Mouse (Mus musculus): ENCODE results near the gene Mtmr12.

Gene Mtmr12

GRCm38 (mm10) chr15:12237539-12237938, 32.7 kb downstream of the Mtmr12 start:
- no peak for DNase-seq

DNA sequence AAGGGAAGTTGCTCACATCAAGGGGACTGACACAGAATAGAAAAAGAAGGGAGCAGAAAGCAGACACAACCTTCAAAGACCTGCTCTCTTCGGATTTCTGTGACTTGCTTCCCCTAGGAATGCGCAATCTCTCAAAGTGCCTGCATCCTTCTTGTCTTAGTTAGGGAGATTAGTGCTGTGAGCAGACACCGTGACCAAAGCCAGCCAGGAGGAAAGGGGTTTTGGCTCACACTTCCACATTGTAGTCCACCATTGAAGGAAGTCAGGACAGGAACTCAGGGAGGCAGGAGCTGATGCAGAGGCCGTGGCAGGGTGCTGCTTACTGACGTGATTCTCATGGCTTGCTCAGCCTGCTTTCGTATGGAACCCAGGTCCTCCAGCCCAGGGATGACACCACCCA, 33.5 kb downstream of the Mtmr12 start:
- no peak for DNase-seq

DNA sequence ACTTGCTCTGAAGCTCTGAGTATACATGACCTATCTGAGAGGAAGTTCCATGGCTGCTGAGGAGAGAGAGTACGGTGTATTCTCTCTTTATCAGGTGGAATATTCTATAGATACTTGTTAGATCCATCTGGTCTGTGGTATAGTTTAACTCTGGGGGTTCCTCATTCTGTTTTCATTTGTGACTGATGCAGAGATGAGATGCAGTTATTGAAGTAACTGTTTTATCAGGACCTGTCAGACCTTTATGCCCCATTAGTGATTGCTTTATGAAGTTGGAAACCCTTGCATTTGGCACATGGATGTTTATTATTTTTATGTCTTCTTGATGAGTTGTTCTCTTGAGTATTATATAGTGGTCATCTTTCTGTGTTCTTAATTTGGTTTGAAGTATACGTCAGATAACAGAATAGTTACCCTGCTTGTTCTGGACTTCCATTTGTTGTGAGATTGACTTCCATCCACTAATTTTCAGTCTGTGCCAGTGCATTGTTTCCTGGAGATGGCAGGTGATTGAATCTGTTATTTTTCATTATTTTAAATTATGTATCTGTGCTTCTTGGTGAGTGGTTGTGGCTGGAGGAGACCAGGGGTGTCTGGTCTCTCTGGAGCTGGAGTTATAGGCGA, 36.0 kb downstream of the Mtmr12 start:
- DNase-seq: no peak

- DNase-seq: no peak
Observed at GRCm38 (mm10) chr15:12243792-12244191, 39.0 kb downstream of the Mtmr12 start.

GRCm38 (mm10) chr15:12245580-12246359, 40.9 kb downstream of the Mtmr12 start:
- DNase-seq: no peak

DNA sequence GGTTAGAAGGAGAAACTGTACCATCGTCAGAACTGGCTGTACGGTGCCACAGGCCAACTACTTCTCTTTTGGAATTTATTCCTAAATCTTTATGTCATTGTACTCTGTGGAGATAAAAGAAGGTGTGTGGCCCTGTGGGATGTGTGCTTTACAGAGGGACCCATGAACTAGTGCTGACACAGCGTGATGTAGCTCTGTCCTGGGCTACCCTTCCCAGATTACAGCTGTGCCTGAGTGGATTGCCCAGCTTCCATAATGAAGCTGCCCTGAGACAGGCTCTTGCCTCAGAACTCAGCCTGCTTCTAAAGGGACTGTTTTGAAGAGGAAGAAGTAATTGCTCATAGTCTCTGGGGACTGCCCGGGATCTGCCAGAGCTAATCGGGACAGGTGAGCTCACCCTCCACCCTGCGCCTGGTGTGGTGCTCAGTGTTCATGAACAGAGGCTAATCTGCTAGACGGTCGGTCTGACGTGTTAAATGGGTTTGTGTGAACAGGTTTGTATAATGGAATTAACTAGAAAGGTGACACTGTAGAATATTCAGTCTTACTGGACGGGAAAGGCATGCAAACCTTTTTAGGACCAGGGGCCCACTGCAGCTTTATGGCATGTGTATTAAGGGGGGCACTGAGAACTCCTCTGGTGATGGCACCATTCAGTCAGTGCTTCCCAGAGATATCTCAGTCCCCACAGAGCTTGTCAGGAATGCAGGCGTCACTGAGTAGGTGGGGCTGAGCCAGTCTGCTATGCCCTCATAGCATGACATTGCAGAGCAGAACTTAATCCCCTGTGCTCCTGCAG, 41.7 kb downstream of the Mtmr12 start:
- no peak for DNase-seq

- DNase-seq: no peak
Observed at GRCm38 (mm10) chr15:12247159-12247603, 42.4 kb downstream of the Mtmr12 start.

- no peak for DNase-seq
Observed at GRCm38 (mm10) chr15:12248279-12248678, 43.5 kb downstream of the Mtmr12 start.

- no peak for DNase-seq
Observed at GRCm38 (mm10) chr15:12250350-12250749, 45.5 kb downstream of the Mtmr12 start.

DNA sequence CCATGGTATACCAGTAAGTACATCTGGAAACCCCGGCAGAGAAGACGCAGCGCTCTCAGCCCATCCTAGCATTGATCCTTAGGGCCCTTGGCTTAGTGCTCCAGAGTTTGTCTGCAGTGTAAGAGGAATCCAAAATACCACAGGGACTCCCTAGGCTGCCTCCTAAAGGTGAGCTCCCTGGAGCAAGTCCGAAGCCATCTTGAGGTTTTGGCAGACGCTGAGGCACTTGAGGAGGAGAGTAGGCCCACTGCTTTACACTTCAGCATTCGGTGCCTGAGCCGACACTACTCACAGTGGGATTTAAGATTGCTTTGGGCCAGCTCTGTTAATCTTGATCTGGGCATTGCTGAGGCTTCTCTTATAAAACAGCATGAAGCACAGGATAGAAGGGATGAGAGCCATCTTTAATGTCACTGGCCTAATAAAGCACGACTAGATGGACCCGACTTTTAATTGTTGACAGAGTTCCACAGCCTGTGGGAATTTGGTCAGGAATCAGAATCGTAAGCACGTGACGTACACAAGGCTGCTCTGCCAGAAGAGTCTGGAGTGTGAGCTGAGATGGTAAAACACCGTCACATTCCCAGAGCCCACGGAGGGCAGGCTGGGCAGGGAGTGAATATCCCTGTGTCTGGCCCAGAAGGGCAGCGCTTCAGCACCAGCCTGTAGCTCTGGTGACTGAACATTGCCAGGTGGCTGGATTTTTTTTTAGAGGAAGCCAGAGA, 46.8 kb downstream of the Mtmr12 start:
- DNase-seq: no peak

GRCm38 (mm10) chr15:12252141-12252489, 47.3 kb downstream of the Mtmr12 start:
- DNase-seq: no peak

DNA sequence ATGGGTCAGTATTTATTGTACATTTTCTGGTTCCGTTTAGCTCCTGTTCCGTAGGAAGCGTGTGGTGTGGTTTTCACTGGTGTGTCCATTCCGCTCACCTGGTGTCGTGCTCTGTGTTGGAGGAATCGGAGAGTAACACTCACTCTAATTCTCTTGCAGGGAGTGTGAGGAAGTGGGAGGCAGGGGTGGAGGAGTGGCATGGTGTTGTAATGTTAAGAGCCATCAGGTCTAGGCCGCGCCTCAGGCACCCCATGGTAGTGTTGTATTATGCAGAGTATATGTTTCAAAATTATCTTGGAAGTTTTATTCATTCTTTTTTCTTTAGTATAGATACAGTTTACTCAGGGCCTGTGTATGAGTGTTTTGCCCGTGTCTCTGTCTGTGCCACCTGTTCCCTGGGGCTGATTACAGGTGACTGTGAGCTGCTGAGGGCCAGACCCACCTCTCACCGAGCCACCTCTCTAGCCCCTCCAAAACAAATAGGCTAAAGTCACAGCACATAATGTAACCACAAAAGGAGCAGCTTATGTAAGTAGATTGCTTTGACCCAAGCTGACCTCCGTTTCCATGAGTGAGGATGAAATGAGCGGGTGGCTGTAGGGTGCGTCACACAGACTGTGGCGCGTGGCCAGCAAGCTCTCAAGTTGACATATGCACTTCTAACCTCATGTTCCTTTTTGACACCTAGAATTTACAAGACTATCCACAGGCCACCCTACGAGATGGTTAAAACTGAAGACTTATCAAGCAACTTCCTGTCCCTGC, 53.1 kb downstream of the Mtmr12 start:
- DNase-seq: peak; percentile 39 to 52

DNA sequence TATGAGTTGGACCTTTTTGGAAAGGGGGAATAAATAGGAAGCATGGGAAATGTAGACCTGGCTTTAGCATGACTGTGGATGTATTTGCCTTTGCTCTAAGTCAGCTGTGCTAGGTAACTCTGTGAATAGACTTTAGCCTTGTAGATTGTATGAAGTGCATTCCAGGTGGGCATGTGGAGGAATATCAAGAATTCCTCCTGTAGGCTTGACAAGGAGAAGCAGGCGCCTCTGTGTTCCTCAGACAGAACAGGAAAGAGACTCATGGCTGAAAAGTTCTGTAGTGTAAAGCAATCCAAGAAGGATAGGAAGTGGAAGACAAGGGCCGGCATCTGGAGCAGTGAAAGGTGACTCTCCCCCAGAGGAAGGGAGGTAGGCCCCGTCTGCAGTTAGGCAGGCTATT, 58.2 kb downstream of the Mtmr12 start:
- no peak for DNase-seq

DNA sequence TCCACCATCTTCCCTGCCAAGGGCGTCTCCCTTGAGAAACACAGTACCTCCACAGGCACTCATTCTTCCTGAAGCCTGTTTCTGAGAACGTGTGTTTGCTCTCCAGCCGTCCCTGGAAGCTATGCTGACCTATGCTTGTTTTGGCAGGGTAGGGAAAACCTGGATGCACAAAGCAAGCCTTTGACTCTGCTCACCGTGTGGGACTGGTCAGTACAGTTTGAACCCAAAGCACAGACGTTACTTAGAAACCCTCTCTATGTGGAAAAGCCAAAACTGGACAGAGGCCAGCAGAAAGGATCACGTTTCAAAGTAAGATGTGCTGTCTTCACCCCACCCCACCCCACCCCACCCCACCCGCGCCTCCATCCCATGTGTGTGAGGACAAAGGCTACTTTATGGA, 61.6 kb downstream of the Mtmr12 start:
- DNase-seq: no peak

GRCm38 (mm10) chr15:12268021-12268420, 63.2 kb downstream of the Mtmr12 start:
- DNase-seq: peak; percentile 72 to 79

DNA sequence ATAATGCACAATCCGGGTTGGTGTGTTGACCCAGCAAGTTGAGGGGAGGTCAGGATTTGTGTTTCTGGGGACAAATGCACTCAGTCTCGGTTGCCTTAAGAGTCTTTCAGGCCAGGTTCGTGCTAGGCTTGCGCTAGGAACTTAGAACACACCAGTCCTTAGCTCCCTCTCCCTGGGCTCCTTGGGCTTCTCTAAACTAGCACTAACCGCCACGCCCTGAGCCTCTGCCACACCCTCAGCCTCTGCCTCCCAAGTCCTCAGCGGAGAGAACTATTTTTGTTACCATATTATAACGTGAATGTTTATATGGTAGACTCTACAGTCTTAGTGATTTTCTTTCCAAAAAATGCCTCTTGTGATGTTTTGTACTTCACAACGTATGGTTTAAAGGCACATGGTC, 66.5 kb downstream of the Mtmr12 start:
- no peak for DNase-seq

DNA sequence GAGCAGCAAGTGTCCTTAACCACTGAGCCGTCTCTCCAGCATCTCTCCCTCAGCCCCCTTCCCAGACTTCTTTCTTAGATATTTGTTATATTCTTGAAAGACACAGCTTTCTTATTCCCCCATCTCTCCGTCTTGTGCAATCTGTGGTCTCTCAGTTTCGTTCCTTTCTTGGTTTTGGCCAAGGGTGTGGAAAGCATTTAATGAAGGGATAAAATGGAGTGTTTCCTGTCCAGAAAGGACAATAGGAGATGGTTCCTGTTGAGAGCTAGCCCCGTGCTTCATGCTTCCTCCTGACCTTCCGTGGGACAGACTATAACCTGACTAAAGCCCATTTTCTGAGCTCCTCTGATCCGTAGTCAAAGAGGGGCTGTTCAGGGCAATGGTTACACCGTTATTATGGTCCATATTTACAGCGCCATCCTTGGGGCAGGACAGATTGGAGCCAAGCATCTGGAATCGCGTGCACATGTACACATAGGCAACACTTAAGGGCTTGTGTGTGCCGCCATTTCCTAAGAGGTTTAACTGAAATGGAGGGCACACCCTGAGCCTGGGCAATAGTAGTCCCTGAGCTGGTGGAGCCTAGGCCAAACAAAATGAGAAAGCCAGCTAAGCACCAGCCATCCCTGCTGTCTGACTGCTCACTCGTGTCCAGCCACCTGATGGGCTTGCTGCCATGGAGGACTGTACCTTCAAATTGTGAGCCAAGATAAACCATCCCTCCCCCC, 68.7 kb downstream of the Mtmr12 start:
- DNase-seq: no peak

DNA sequence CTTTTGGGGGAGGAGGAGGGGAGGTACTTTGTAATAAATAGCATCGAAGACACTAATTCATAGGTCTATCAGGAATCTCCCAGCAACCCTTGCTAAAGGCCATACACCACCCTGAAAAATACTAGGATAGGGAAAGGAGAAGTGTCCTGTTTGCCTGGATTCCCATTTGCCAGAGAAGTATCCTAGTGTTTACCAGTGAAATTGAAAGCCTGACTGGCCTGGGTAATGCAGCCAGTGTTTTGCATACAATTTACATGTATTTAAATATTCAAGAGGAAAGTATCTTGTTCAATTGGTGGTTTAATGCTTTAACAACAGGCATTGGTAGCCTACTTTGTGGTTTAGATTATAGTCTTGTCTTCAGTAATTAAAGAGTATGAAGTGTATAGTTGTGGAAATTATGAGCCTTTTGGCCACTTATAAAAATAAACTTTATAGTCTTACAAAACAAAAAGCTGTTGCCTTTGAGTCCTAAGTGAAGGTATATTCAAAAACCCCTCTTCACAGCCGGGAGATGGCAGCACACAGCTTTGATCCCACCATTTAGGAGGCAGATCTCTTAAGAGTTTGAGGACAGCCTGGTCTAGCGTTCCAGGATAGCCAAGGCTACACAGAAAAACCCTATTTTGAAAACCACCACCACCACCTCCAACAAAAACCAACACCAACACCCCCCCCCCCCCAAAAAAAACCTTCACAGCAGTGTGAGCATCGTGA, 69.4 kb downstream of the Mtmr12 start:
- DNase-seq: no peak

GRCm38 (mm10) chr15:12275091-12275623, 70.3 kb downstream of the Mtmr12 start:
- DNase-seq: no peak

DNA sequence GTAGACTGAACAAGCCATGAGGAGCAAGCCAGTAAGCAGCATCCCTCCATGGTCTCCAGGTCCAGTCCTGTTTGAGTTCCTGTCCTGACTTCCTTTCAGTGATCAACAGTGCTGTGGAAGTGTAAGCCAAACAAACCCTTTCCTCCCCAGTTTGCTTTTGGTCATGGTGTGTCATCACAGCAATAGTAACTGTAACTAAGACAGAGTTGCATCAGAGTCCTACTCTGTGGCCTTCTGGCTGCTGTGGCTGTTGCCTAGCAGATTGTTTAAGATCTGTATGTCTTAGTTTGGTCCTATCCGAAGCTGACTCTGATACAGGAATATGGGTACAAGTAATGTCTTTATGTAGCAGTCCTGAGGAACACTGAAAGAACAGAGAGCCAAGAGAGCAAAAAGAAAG, 75.0 kb downstream of the Mtmr12 start:
- DNase-seq: no peak
